Mouse (Mus musculus) limb, embryonic 14.5 days (tissue): ENCODE results near the gene Itm2c. TPM values are rescaled to one million over a fixed set of nuclear protein-coding genes. Genes with fewer than 3 reads are reported as not detected.

Source experiments
- ATAC-seq: fragments of 200-750 bp; cut with Nextera tagmentation; 2 replicates; pipeline ENCODE4 v1.8.0; 2017; ENCODE audit warnings: low read depth, moderate number of reproducible peaks, moderate TSS enrichment; ENCODE audit not compliant: low FRiP score
- DNase-seq: peaks from one replicate; pipeline ENCODE4 v3.0.0-alpha.2; 2015; ENCODE audit warnings: low spot score
- H3K27ac ChIP-seq: fragments of 300-500 bp; sonication (generic); replicated peaks from 2 replicates; pipeline ENCODE4 v1.5.1; 2014; ENCODE audit warnings: low read depth, mild to moderate bottlenecking, low read length, moderate library complexity, mixed read lengths
- H3K27me3 ChIP-seq: fragments of 300-500 bp; sonication (generic); 2 replicates; pipeline ENCODE4 v1.6.1; 2014; ENCODE audit warnings: low read length, mixed read lengths; ENCODE audit not compliant: control insufficient read depth, insufficient read depth
- H3K36me3 ChIP-seq: fragments of 300-500 bp; sonication (generic); 2 replicates; pipeline ENCODE4 v1.6.1; 2014; ENCODE audit warnings: mild to moderate bottlenecking, low read length, moderate library complexity, mixed read lengths; ENCODE audit not compliant: control insufficient read depth, insufficient read depth
- H3K4me1 ChIP-seq: fragments of 300-500 bp; sonication (generic); 2 replicates; pipeline ENCODE4 v1.6.1; 2014; ENCODE audit warnings: antibody characterized with exemption, low read length, mixed read lengths; ENCODE audit not compliant: control insufficient read depth, insufficient read depth
- H3K4me2 ChIP-seq: fragments of 300-500 bp; sonication (generic); replicated peaks from 2 replicates; pipeline ENCODE4 v1.6.1; 2014; ENCODE audit warnings: low read depth, mild to moderate bottlenecking, low read length, moderate library complexity; ENCODE audit not compliant: severe bottlenecking
- H3K4me3 ChIP-seq: fragments of 300-500 bp; sonication (generic); replicated peaks from 2 replicates; pipeline ENCODE4 v1.5.1; 2014; ENCODE audit warnings: low read length
- H3K9ac ChIP-seq: fragments of 300-500 bp; sonication (generic); 2 replicates; pipeline ENCODE4 v1.6.1; 2014; ENCODE audit warnings: mild to moderate bottlenecking, low read depth, low read length, moderate library complexity; ENCODE audit not compliant: severe bottlenecking
- H3K9me3 ChIP-seq: fragments of 300-500 bp; sonication (generic); 2 replicates; pipeline ENCODE4 v1.6.1; 2016; ENCODE audit warnings: low read length; ENCODE audit not compliant: control insufficient read depth
- POLR2A ChIP-seq: fragments of 200-500 bp; IDR thresholded peaks from 2 replicates; pipeline ENCODE4 v1.8.0; 2012; ENCODE audit warnings: inconsistent platforms, mild to moderate bottlenecking, moderate library complexity, borderline replicate concordance; ENCODE audit not compliant: insufficient read depth, insufficient read length; ENCODE audit errors: extremely low read depth
- WGBS: fragments of 180-500 bp; shearing (Covaris S2); extraction: QIAGEN DNeasy Blood & Tissue Kit; methylation state at CpG from one replicate; pipeline ENCODE4 v1.1.7; 2014; 5-methylcytosine and 5-hydroxymethylcytosine counted together
- polyA plus RNA-seq, 2 experiments: library from polyadenylated mRNA; depleted of rRNA in 1 of 2; stranded (reverse) in 1 of 2; unstranded in 1 of 2; fragments of >200 nt; fragmentation: Nextera tagmentation in 1 of 2; extraction: Ambion mirVana in 1 of 2; gene quantifications; 2 replicates each; pipeline versions ENCODE4 v1.2.1 to v1.2.3; 2012 to 2014

The Itm2c gene
- 213 and 289 TPM in 2 replicates for polyA plus RNA-seq (2012; rRNA removed)
- polyA plus RNA-seq (2014; fragmentation: Nextera tagmentation; extraction: Ambion mirVana): 181 and 197 TPM in 2 replicates

DNA sequence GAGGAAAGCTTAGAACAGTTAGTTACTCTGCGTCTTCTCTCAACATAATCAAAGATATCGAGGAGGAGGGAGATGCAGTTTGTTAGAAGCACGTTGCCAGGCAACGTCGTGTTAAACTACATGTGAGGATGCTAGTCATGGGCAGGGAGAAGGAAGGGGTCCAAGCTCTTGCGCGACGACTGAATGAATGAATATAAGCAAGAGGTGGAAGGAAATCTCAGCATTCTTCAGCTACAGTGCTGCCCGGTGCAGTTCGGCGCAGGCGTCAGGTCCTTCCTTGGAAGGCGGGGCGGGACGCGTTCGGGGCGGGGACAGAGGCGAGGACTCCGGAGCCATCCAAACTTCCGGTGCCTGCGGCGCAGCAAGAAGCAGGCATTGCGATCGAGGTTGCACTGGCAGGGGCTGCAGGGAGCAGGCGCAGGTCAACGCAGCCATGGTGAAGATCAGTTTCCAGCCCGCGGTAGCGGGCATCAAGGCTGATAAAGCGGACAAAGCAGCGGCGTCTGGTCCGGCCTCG, at the start of gene Itm2c:
TSS of gene Itm2c (plus strand) at position 51 of the 517 bp plus-strand sequence.
- no peaks in the 10 kb centered on the region for H3K9me3 ChIP-seq
- peak within 1 kb of the TSS; percentile 82 for H3K4me3 ChIP-seq
- H3K9ac ChIP-seq: peak within 1 kb of the TSS; percentile 89
- H3K27ac ChIP-seq: peak within 1 kb of the TSS; percentile 96
- TF ChIP-seq POLR2A: 0 out of 2 replicates have a peak, but pooled peaks have one; percentile 57
- WGBS: under 1% methylated on average over 30 of the region's 35 CpGs
- H3K4me2 ChIP-seq: peak within 1 kb of the TSS; percentile 84
- H3K36me3 ChIP-seq: no peaks in the 10 kb centered on the region
- peak; percentile 80 for DNase-seq
- H3K4me1 ChIP-seq: peaks cover 40% of the 10 kb centered on the region
- ATAC-seq: peak; percentile 84
- H3K27me3 ChIP-seq: no peaks in the 10 kb centered on the region

GRCm38 (mm10) chr1:85844981-85845380, 49.1 kb upstream of the Itm2c start:
- no peak overlapping the region for H3K4me3 ChIP-seq
- no peak overlapping the region for H3K27ac ChIP-seq
- TF ChIP-seq POLR2A: no peak
- H3K9me3 ChIP-seq: no peaks in the 10 kb centered on the region
- DNase-seq: no peak
- no peaks in the 10 kb centered on the region for H3K27me3 ChIP-seq
- 84% methylated on average over 6 of the region's 6 CpGs for whole genome bisulfite sequencing
- no peaks in the 10 kb centered on the region for H3K4me1 ChIP-seq
- no peak for ATAC-seq
- H3K36me3 ChIP-seq: peaks cover 54% of the 10 kb centered on the region
- no peak overlapping the region for H3K9ac ChIP-seq
- H3K4me2 ChIP-seq: no peak overlapping the region

- DNase-seq (no peak), ATAC-seq (no peak)
- H3K27ac ChIP-seq: no peak overlapping the region
- H3K27me3 ChIP-seq: no peaks in the 10 kb centered on the region
- no peaks in the 10 kb centered on the region for H3K9me3 ChIP-seq
- no peak overlapping the region for H3K4me3 ChIP-seq
- H3K4me1 ChIP-seq: no peaks in the 10 kb centered on the region
- 75% methylated on average over 3 of the region's 3 CpGs for WGBS
- H3K9ac ChIP-seq: no peak overlapping the region
- H3K4me2 ChIP-seq: no peak overlapping the region
- no peak for TF ChIP-seq POLR2A
- H3K36me3 ChIP-seq: peaks cover 59% of the 10 kb centered on the region
Observed at GRCm38 (mm10) chr1:85845476-85845875, 48.6 kb upstream of the Itm2c start.

DNA sequence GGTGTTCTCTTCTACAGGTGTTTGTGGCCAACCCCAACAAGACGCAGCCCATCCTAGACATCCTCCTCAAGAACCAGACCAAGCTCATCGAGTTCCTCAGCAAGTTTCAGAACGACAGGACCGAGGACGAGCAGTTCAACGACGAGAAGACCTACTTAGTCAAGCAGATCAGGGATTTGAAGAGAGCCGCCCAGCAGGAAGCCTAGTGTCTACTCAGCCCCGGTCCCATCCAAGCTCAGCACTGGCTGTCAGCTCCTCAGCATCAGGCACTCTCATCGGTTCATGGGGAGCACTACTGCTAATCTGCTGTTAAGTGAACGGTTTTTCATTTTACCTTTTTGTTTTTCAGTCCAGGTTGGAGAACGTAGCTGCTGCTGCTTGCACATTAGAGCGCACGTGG, 45.1 kb upstream of the Itm2c start:
- Histone ChIP-seq H3K9me3 (no peaks in the 10 kb centered on the region), H3K36me3 (peaks cover 71% of the 10 kb centered on the region), H3K27ac (no peak overlapping the region), H3K4me2 (no peak overlapping the region), H3K4me3 (no peak overlapping the region), H3K4me1 (no peaks in the 10 kb centered on the region), H3K27me3 (no peaks in the 10 kb centered on the region), H3K9ac (no peak overlapping the region)
- DNase-seq: no peak
- no peak for TF ChIP-seq POLR2A
- ATAC-seq: no peak
- 95% methylated on average over 14 of the region's 14 CpGs for WGBS

GRCm38 (mm10) chr1:85850851-85851250, 43.2 kb upstream of the Itm2c start:
- no peak for DNase-seq
- Histone ChIP-seq H3K9ac (no peak overlapping the region), H3K4me1 (no peaks in the 10 kb centered on the region), H3K4me2 (no peak overlapping the region), H3K27ac (no peak overlapping the region), H3K4me3 (no peak overlapping the region), H3K9me3 (no peaks in the 10 kb centered on the region), H3K27me3 (no peaks in the 10 kb centered on the region), H3K36me3 (peaks cover 56% of the 10 kb centered on the region)
- ATAC-seq: no peak
- WGBS: 93% methylated on average over 5 of the region's 5 CpGs
- TF ChIP-seq POLR2A: no peak
